Mouse (Mus musculus) forebrain, embryonic 14.5 days (tissue): Measurements from ENCODE around the gene Spint1. TPM values are rescaled to one million over a fixed set of nuclear protein-coding genes. Genes with fewer than 3 reads are reported as not detected.

Source experiments
- ATAC-seq: fragments of 200-750 bp; cut with Nextera tagmentation; 2 replicates; pipeline ENCODE4 v1.8.0; 2017; ENCODE audit warnings: mild to moderate bottlenecking, moderate library complexity
- DNase-seq: peaks from one replicate; pipeline ENCODE4 v3.0.0-alpha.2; 2015; ENCODE audit warnings: low spot score
- H3K27ac ChIP-seq: fragments of 300-500 bp; sonication (generic); 2 replicates; pipeline ENCODE4 v1.5.1; 2014; ENCODE audit warnings: low read depth, mild to moderate bottlenecking, control low read depth, low read length, moderate library complexity
- H3K27me3 ChIP-seq: fragments of 300-500 bp; sonication (generic); replicated peaks from 2 replicates; pipeline ENCODE4 v1.6.1; 2014; ENCODE audit warnings: low read length, control low read depth, mixed read lengths; ENCODE audit not compliant: control insufficient read depth, insufficient read depth
- H3K36me3 ChIP-seq: fragments of 300-500 bp; sonication (generic); 2 replicates; pipeline ENCODE4 v1.6.1; 2014; ENCODE audit warnings: low read length, control low read depth; ENCODE audit not compliant: control insufficient read depth, insufficient read depth
- H3K4me1 ChIP-seq: fragments of 300-500 bp; sonication (generic); 2 replicates; pipeline ENCODE4 v1.6.1; 2014; ENCODE audit warnings: antibody characterized with exemption, low read length, control low read depth; ENCODE audit not compliant: control insufficient read depth, insufficient read depth
- H3K4me2 ChIP-seq: fragments of 300-500 bp; sonication (generic); 2 replicates; pipeline ENCODE4 v1.6.1; 2014; ENCODE audit warnings: mild to moderate bottlenecking, control low read depth, low read length
- H3K4me3 ChIP-seq: fragments of 300-500 bp; sonication (generic); 2 replicates; pipeline ENCODE4 v1.5.1; 2014; ENCODE audit warnings: low read depth, low read length, control low read depth
- H3K9ac ChIP-seq: fragments of 300-500 bp; sonication (generic); 2 replicates; pipeline ENCODE4 v1.6.1; 2014; ENCODE audit warnings: mild to moderate bottlenecking, low read length, control low read depth, moderate library complexity
- H3K9me3 ChIP-seq: fragments of 300-500 bp; sonication (generic); replicated peaks from 2 replicates; pipeline ENCODE4 v1.6.1; 2016; ENCODE audit warnings: low read length, control low read depth, mixed read lengths; ENCODE audit not compliant: control insufficient read depth
- WGBS: fragments of 180-500 bp; shearing (Covaris S2); extraction: QIAGEN DNeasy Blood & Tissue Kit; methylation state at CpG from one replicate; pipeline ENCODE4 v1.1.7; 2014; 5-methylcytosine and 5-hydroxymethylcytosine counted together
- polyA plus RNA-seq: library from polyadenylated mRNA; unstranded; fragments of >200 nt; fragmentation: Nextera tagmentation; extraction: Ambion mirVana; gene quantifications from 2 replicates; pipeline ENCODE4 v1.2.1, GENCODE M21; 2014

Spint1 gene
- polyA plus RNA-seq, 1 experiment from 2014 or later: 0.39 TPM

- H3K27me3 ChIP-seq: no peaks in the 10 kb centered on the region
- H3K9ac ChIP-seq: no peak overlapping the region
- H3K4me2 ChIP-seq: no peak overlapping the region
- ATAC-seq (no peak), DNase-seq (no peak)
- H3K4me1 ChIP-seq: no peaks in the 10 kb centered on the region
- H3K27ac ChIP-seq: no peak overlapping the region
- no peaks in the 10 kb centered on the region for H3K36me3 ChIP-seq
- no peaks in the 10 kb centered on the region for H3K9me3 ChIP-seq
- H3K4me3 ChIP-seq: no peak overlapping the region
- WGBS: 88% methylated on average over 23 of the region's 23 CpGs
Observed at GRCm38 (mm10) chr2:119277810-119278209, 40.6 kb downstream of the Spint1 start.

- Histone ChIP-seq H3K4me2 (no peak overlapping the region), H3K9ac (no peak overlapping the region), H3K36me3 (no peaks in the 10 kb centered on the region), H3K27me3 (no peaks in the 10 kb centered on the region), H3K27ac (no peak overlapping the region), H3K9me3 (no peaks in the 10 kb centered on the region), H3K4me3 (no peak overlapping the region), H3K4me1 (no peaks in the 10 kb centered on the region)
- DNase-seq (no peak), ATAC-seq (no peak)
- WGBS: 92% methylated on average over 7 of the region's 7 CpGs
Observed at GRCm38 (mm10) chr2:119281899-119282565, 44.9 kb downstream of the Spint1 start.

- H3K9me3 ChIP-seq: no peaks in the 10 kb centered on the region
- no peak overlapping the region for H3K4me2 ChIP-seq
- H3K36me3 ChIP-seq: peaks cover 23% of the 10 kb centered on the region
- H3K27ac ChIP-seq: no peak overlapping the region
- no peaks in the 10 kb centered on the region for H3K27me3 ChIP-seq
- no peak for DNase-seq
- H3K9ac ChIP-seq: peak overlapping the region; percentile 3; the same call in 1 of the 2 replicates
- ATAC-seq: no peak
- H3K4me3 ChIP-seq: no peak overlapping the region
- WGBS: 91% methylated on average over 5 of the region's 5 CpGs
- peaks cover 7% of the 10 kb centered on the region for H3K4me1 ChIP-seq
Observed at GRCm38 (mm10) chr2:119287372-119287771, 50.2 kb downstream of the Spint1 start.

GRCm38 (mm10) chr2:119288270-119288882 is 51.2 kb downstream of the Spint1 start, which contains the start of gene Vps18:
Vps18 (plus strand) TSS chr2:119288740.
- H3K4me3 ChIP-seq: peak within 1 kb of the TSS; percentile 65
- H3K27me3 ChIP-seq: no peaks in the 10 kb centered on the region
- H3K9ac ChIP-seq: peak within 1 kb of the TSS; percentile 71
- no peaks in the 10 kb centered on the region for H3K9me3 ChIP-seq
- H3K36me3 ChIP-seq: peaks cover 33% of the 10 kb centered on the region
- peaks cover 7% of the 10 kb centered on the region for H3K4me1 ChIP-seq
- H3K4me2 ChIP-seq: peak within 1 kb of the TSS; percentile 71
- DNase-seq (peak; percentile 98), ATAC-seq (peak; percentile 97)
- under 1% methylated on average over 31 of the region's 31 CpGs for WGBS
- 0 out of 2 replicates have a peak within 1 kb of the TSS, but pooled peaks have one; percentile 49 for H3K27ac ChIP-seq

- ATAC-seq: peak; percentile 18
- Histone ChIP-seq H3K9me3 (no peaks in the 10 kb centered on the region), H3K36me3 (peaks cover 39% of the 10 kb centered on the region), H3K4me1 (peaks cover 7% of the 10 kb centered on the region), H3K27me3 (no peaks in the 10 kb centered on the region), H3K9ac (peak overlapping the region; percentile 71), H3K4me3 (peak overlapping the region; percentile 65), H3K4me2 (peak overlapping the region; percentile 71), H3K27ac (no peak overlapping the region)
- peak; percentile 19 for DNase-seq
- WGBS: 2% methylated on average over 11 of the region's 11 CpGs
Observed at GRCm38 (mm10) chr2:119289014-119289416, 51.9 kb downstream of the Spint1 start.

- no peak overlapping the region for H3K4me3 ChIP-seq
- H3K9me3 ChIP-seq: no peaks in the 10 kb centered on the region
- H3K9ac ChIP-seq: no peak overlapping the region
- peaks cover 66% of the 10 kb centered on the region for H3K36me3 ChIP-seq
- 91% methylated on average over 5 of the region's 5 CpGs for WGBS
- H3K27ac ChIP-seq: no peak overlapping the region
- H3K4me2 ChIP-seq: no peak overlapping the region
- ATAC-seq (no peak), DNase-seq (no peak)
- H3K4me1 ChIP-seq: peaks cover 7% of the 10 kb centered on the region
- H3K27me3 ChIP-seq: no peaks in the 10 kb centered on the region
Observed at GRCm38 (mm10) chr2:119292281-119292680, 55.1 kb downstream of the Spint1 start.

- no peaks in the 10 kb centered on the region for H3K9me3 ChIP-seq
- ATAC-seq: no peak
- no peak overlapping the region for H3K27ac ChIP-seq
- no peak overlapping the region for H3K9ac ChIP-seq
- 94% methylated on average over 17 of the region's 17 CpGs for WGBS
- peaks cover 71% of the 10 kb centered on the region for H3K36me3 ChIP-seq
- H3K4me3 ChIP-seq: no peak overlapping the region
- no peak overlapping the region for H3K4me2 ChIP-seq
- peaks cover 7% of the 10 kb centered on the region for H3K4me1 ChIP-seq
- DNase-seq: no peak
- no peaks in the 10 kb centered on the region for H3K27me3 ChIP-seq
Observed at GRCm38 (mm10) chr2:119292852-119293251, 55.7 kb downstream of the Spint1 start.

GRCm38 (mm10) chr2:119293311-119293710 is 56.1 kb downstream of the Spint1 start:
- no peak overlapping the region for H3K9ac ChIP-seq
- H3K4me1 ChIP-seq: peaks cover 7% of the 10 kb centered on the region
- H3K4me2 ChIP-seq: no peak overlapping the region
- 95% methylated on average over 17 of the region's 17 CpGs for WGBS
- H3K27me3 ChIP-seq: no peaks in the 10 kb centered on the region
- DNase-seq (no peak), ATAC-seq (no peak)
- no peak overlapping the region for H3K27ac ChIP-seq
- no peak overlapping the region for H3K4me3 ChIP-seq
- H3K9me3 ChIP-seq: no peaks in the 10 kb centered on the region
- H3K36me3 ChIP-seq: peaks cover 74% of the 10 kb centered on the region

- WGBS: 91% methylated on average over 34 of the region's 34 CpGs
- no peak overlapping the region for H3K4me2 ChIP-seq
- no peak for ATAC-seq
Observed at GRCm38 (mm10) chr2:119293776-119294390, 56.7 kb downstream of the Spint1 start.

More at GRCm38 (mm10) chr2:119293776-119294390, 56.7 kb downstream of the Spint1 start:
- Histone ChIP-seq H3K27ac (no peak overlapping the region), H3K9me3 (no peaks in the 10 kb centered on the region), H3K4me1 (peaks cover 7% of the 10 kb centered on the region), H3K36me3 (peaks cover 77% of the 10 kb centered on the region), H3K9ac (no peak overlapping the region), H3K4me3 (no peak overlapping the region), H3K27me3 (no peaks in the 10 kb centered on the region)
- no peak for DNase-seq
